Mouse (Mus musculus): Measurements from ENCODE around the gene Ciita.

DNA sequence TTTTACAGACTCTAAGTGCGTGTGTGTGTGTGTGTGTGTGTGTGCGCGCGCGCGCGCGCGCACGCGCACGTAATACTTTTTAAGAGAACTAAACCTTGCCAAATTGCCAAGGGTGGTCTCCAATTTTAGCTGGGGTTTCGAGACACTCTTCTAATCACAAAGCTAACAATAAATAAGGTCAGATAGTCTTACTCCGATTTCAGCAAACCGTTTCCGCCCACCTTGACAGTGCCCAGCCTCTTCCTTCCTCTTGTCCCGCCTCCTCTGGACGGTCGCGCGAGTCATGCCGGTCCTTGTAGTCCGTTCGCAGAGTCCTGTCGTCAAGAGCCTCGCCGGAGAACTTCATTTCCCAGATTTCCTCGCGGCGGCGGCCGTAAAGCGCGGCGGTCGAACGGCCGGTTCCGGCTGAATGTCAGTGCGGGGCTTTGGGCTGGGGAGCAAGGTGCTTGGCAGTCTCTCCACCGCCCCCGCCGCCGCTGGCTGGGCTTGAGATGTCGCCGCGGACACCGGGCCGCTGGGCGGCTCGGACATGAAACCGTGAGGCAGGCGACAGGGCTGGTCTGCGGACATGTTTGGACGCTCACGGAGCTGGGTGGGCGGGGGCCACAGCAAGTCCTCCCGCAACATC lies 65.2 kb downstream of the Ciita start, which contains the start of gene Clec16a:
- TF ChIP-seq CTCF (IDR thresholded peaks at IDR 0.05; ENCODE audit: extremely low read depth, insufficient read depth, insufficient read length, insufficient replicate concordance) (no peak), POLR2A (IDR thresholded peaks at IDR 0.05; ENCODE audit: low read depth, low read length) (peak; percentile 28)
